Mouse (Mus musculus) erythroblast, embryonic 14.5 days (primary cell): ENCODE results near the gene Asb10.

ENCODE experiments used
- GATA1 ChIP-seq: IDR thresholded peaks from 2 replicates; pipeline ENCODE4 v1.6.1; 2012; ENCODE audit warnings: low read length, inconsistent platforms, mixed read lengths
- TAL1 ChIP-seq: IDR thresholded peaks from 3 replicates; pipeline ENCODE4 v1.6.1; 2012; ENCODE audit warnings: low read length, inconsistent platforms, mixed read lengths

DNA sequence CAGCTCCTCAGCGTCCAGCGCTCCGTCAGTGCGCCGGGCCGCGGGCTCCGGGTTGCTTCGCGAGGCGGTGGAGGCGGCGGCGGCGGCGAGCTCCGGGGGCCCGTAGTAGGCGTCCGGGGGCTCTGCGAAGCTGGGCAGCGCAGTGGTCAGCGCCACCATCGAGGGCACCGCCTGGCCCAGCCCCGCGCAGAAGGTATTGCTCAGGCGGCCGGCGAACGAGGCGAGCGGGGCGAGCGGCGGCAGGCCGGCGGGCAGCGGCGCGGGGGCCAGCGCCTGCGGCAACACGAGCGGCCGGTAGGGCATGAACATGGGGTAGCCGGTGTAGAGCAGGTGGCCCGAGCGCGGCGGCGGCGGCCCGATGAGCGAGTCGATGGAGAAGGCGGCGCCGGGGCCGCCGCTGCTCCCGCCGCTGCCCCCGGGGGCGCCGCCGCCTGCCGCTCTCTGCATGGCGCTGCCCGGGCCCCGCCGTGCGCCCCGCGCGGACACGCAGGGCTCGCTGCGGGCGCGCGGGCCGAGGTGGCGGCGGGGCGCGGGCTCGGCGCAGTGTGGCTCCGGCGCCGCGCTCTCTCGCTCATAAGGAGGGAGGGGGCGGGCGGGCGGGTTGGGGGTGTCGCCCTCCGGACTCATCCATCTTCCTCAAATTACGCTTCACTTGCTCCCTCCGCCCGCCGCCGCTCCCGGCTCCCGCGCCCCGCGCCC, 14.4 kb downstream of the Asb10 start:
- TF ChIP-seq TAL1 (no peak), GATA1 (no peak)
